Mouse (Mus musculus) E14TG2a.4 (cell line): ENCODE measurements around the gene Net1.

Source experiments
- H3K27me3 ChIP-seq: 2 replicates; pipeline ENCODE4 v1.6.1; 2014; ENCODE audit warnings: low read length, control low read depth; ENCODE audit not compliant: insufficient read depth
- H3K36me3 ChIP-seq: 2 replicates; pipeline ENCODE4 v1.6.1; 2014; ENCODE audit warnings: low read length, control low read depth; ENCODE audit not compliant: insufficient read depth
- H3K4me1 ChIP-seq: replicated peaks from 2 replicates; pipeline ENCODE4 v1.6.1; 2014; ENCODE audit warnings: low read depth, low read length, control low read depth
- H3K4me3 ChIP-seq: replicated peaks from 2 replicates; pipeline ENCODE4 v1.5.1; 2014; ENCODE audit warnings: mild to moderate bottlenecking, low read length
- H3K9me3 ChIP-seq: 2 replicates; pipeline ENCODE4 v1.6.1; 2014; ENCODE audit warnings: low read length, control low read depth
- CTCF ChIP-seq: conservative IDR thresholded peaks from 2 replicates; pipeline ENCODE4 v1.5.1; 2014; ENCODE audit warnings: low read length
- NANOG ChIP-seq: IDR thresholded peaks from 2 replicates; pipeline ENCODE4 v1.6.1; 2014; ENCODE audit warnings: borderline replicate concordance, low read length, mixed read lengths
- POU5F1 ChIP-seq: IDR thresholded peaks from 2 replicates; pipeline ENCODE4 v1.6.1; 2014; ENCODE audit warnings: low read length, borderline replicate concordance

Gene Net1

GRCm38 (mm10) chr13:3917571-3918311, at the start of gene Net1, which contains the start of gene Tubal3:
Gene Net1 (minus strand): TSS chr13:3918220.
Gene Tubal3 (plus strand): TSS chr13:3918274.
- 0 out of 2 replicates have a peak, but pooled peaks cover 4% of the 10 kb centered on the region for H3K9me3 ChIP-seq
- H3K36me3 ChIP-seq, result peaks cover 19% of the 10 kb centered on the region
- peak within 1 kb of the TSS; percentile 97 for H3K4me3 ChIP-seq
- TF ChIP-seq CTCF (no peak), NANOG (no peak), POU5F1 (no peak)
- H3K4me1 ChIP-seq, result peaks cover 13% of the 10 kb centered on the region
- H3K27me3 ChIP-seq, result no peaks in the 10 kb centered on the region

DNA sequence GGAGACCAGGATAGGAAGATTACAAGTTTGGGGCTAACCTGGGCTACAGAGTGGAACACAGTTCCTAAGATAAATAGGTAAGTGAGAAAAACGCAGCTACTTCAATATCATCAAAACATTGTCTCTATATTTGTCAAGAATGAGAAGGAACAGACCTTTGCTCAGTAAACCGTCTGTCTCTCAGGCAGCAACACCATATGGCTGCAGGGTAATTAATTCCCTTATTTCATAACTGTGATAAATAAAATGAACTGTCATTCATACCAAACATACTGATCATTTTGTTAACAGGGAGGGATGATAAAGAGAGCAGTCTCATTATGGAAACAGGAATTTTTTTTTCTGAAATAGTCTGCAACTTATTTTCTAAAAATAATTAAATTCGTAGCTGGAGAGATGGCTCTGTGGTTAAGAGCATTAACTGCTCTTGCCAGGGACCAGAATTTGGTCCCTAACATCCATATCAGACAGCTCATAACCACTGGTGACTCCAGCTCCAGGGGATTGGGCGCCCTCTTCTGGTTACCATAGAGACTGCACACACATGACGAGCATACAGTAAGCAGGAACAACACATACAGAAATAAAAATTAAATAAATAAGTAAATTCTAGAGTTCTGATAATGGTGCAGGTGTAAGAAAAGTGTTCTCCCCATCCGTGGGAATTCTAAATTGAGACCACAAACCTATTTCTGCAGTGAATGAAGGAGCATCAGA, 33.3 kb upstream of the Net1 start:
- Histone ChIP-seq H3K4me1 (no peaks in the 10 kb centered on the region), H3K36me3 (no peaks in the 10 kb centered on the region), H3K4me3 (no peak overlapping the region), H3K9me3 (0 out of 2 replicates have a peak, but pooled peaks cover 4% of the 10 kb centered on the region), H3K27me3 (no peaks in the 10 kb centered on the region)
- TF ChIP-seq CTCF (peak; percentile 84), POU5F1 (no peak), NANOG (no peak)

DNA sequence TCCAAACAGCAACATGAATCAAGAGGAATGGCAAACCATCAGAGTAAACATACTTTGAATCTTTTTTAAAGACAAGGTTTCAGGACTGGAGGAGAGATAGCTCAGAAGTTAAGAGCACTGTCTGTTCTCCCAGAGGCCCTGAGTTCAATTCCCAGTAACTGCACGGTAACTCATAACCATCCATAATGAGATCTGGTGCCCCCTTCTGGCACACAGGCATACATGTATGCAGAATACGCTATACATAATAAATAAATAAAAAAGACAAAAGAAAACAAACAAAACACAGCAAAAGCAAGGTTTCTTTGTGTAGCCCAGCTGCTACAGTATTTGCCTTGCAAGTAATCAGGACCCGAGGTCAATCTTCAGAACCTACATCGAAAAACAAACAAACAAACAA, 31.5 kb upstream of the Net1 start:
- no peaks in the 10 kb centered on the region for H3K36me3 ChIP-seq
- H3K27me3 ChIP-seq, result no peaks in the 10 kb centered on the region
- 0 out of 2 replicates have a peak, but pooled peaks cover 2% of the 10 kb centered on the region for H3K9me3 ChIP-seq
- TF ChIP-seq POU5F1 (no peak), CTCF (peak; percentile 21)
- H3K4me1 ChIP-seq, result no peaks in the 10 kb centered on the region
- H3K4me3 ChIP-seq, result no peak overlapping the region

GRCm38 (mm10) chr13:3947267-3947666, 29.2 kb upstream of the Net1 start:
- Histone ChIP-seq H3K4me1 (no peaks in the 10 kb centered on the region), H3K36me3 (no peaks in the 10 kb centered on the region), H3K27me3 (no peaks in the 10 kb centered on the region), H3K9me3 (no peaks in the 10 kb centered on the region), H3K4me3 (no peak overlapping the region)
- TF ChIP-seq CTCF, result no peak
- no peak for TF ChIP-seq NANOG
- no peak for TF ChIP-seq POU5F1

- Histone ChIP-seq H3K9me3 (no peaks in the 10 kb centered on the region), H3K4me1 (no peaks in the 10 kb centered on the region), H3K36me3 (no peaks in the 10 kb centered on the region), H3K27me3 (no peaks in the 10 kb centered on the region), H3K4me3 (no peak within 1 kb of the TSS)
- TF ChIP-seq POU5F1 (no peak), NANOG (no peak), CTCF (no peak)
These were observed 27.2 kb upstream of the Net1 start, which contains the start of gene Ucn3 for GRCm38 (mm10) chr13:3945249-3945648. Gene Ucn3 (minus strand): TSS chr13:3945349.

DNA sequence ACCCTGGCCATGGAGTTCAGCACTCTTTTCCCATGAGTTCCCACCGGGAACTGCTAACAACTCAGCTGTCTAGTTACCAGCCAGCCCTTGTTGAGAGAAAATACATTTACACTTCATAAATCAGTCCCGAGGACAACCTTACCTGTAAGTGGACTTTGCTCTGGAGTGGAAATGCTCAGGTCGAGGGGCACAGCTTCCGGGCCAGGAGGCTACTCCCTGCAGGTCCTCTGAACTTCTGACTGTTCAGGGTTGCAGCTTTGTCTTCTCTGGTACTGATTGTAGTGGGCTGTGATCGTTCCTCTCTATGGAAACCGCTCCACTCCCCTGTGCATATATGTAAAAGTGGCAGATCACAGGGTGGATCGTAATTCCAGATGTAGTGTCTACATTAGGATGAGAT, 26.7 kb upstream of the Net1 start:
- TF ChIP-seq NANOG (no peak), CTCF (no peak), POU5F1 (no peak)
- H3K9me3 ChIP-seq, result no peaks in the 10 kb centered on the region
- no peak overlapping the region for H3K4me3 ChIP-seq

DNA sequence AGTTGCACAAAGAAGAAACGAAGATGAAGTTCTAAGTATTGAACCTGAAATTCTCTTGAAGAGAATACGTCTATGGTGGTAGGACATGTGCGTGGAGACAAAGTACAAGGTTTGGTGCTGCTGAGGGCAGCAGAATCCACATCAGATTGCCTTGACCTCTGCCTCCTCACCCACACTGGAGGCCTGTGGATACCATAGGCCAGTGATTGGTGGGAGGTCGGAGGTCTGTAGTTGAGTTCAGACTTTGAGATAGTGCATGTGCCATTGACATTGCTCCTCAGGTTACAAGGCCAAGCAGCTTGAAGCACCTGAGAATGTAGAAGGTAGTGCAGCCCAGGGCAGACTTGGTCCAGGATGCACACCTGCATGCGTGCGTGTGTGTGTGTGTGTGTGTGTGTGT, 8.0 kb upstream of the Net1 start:
- H3K4me1 ChIP-seq, result no peaks in the 10 kb centered on the region

More for the DNA sequence above, 26.7 kb upstream of the Net1 start:
- Histone ChIP-seq H3K4me1 (no peaks in the 10 kb centered on the region), H3K27me3 (no peaks in the 10 kb centered on the region), H3K36me3 (no peaks in the 10 kb centered on the region)

GRCm38 (mm10) chr13:3925632-3926031, 7.6 kb upstream of the Net1 start:
- Histone ChIP-seq H3K4me3 (no peak overlapping the region), H3K4me1 (no peaks in the 10 kb centered on the region), H3K36me3 (no peaks in the 10 kb centered on the region), H3K27me3 (peaks cover 2% of the 10 kb centered on the region; the same call in 1 of the 2 replicates), H3K9me3 (no peaks in the 10 kb centered on the region)
- TF ChIP-seq CTCF, result no peak
- no peak for TF ChIP-seq POU5F1
- no peak for TF ChIP-seq NANOG

More for the DNA sequence above, 8.0 kb upstream of the Net1 start:
- TF ChIP-seq NANOG, result no peak
- TF ChIP-seq CTCF, result no peak
- TF ChIP-seq POU5F1, result no peak
- peaks cover 2% of the 10 kb centered on the region; the same call in 1 of the 2 replicates for H3K27me3 ChIP-seq
- no peaks in the 10 kb centered on the region for H3K36me3 ChIP-seq
- H3K9me3 ChIP-seq, result no peaks in the 10 kb centered on the region
- no peak overlapping the region for H3K4me3 ChIP-seq
